Mouse (Mus musculus): Measurements from ENCODE around the gene Slc6a16. TPM values are rescaled to one million over a fixed set of nuclear protein-coding genes. Genes with fewer than 3 reads are reported as not detected.
A peak's percentile ranks its signal among the peaks of the same experiment; 100 is the strongest.

Slc6a16 gene
- polyA plus RNA-seq, 1 experiment from 2014 or later, result 0.50 TPM

- 92% methylated on average over 18 of the region's 18 CpGs for WGBS
Observed at GRCm38 (mm10) chr7:45228548-45228947, 12.3 kb upstream of the Slc6a16 start.

GRCm38 (mm10) chr7:45229046-45229445 is 11.8 kb upstream of the Slc6a16 start:
- Histone ChIP-seq H3K4me3 (no peak overlapping the region), H3K4me2 (no peak overlapping the region), H3K9me3 (no peaks in the 10 kb centered on the region), H3K4me1 (peaks cover 5% of the 10 kb centered on the region), H3K27me3 (replicated peaks) (0 out of 2 replicates have a peak, but pooled peaks cover 4% of the 10 kb centered on the region), H3K36me3 (replicated peaks) (no peaks in the 10 kb centered on the region), H3K9ac (no peak overlapping the region), H3K27ac (no peak overlapping the region)
- WGBS, result 96% methylated on average over 8 of the region's 8 CpGs
- ATAC-seq (replicated peaks), result no peak

More at GRCm38 (mm10) chr7:45228548-45228947, 12.3 kb upstream of the Slc6a16 start:
- ATAC-seq (replicated peaks), result no peak
- Histone ChIP-seq H3K36me3 (replicated peaks) (no peaks in the 10 kb centered on the region), H3K27ac (no peak overlapping the region), H3K4me1 (no peaks in the 10 kb centered on the region; the same call in 1 of the 2 replicates), H3K9ac (no peak overlapping the region), H3K9me3 (no peaks in the 10 kb centered on the region), H3K27me3 (replicated peaks) (no peaks in the 10 kb centered on the region), H3K4me3 (no peak overlapping the region), H3K4me2 (no peak overlapping the region)

GRCm38 (mm10) chr7:45229459-45230203 is 11.3 kb upstream of the Slc6a16 start:
- 85% methylated on average over 7 of the region's 7 CpGs for WGBS
- H3K9me3 ChIP-seq, result no peaks in the 10 kb centered on the region
- no peak overlapping the region for H3K27ac ChIP-seq
- H3K4me1 ChIP-seq, result peaks cover 9% of the 10 kb centered on the region
- H3K36me3 ChIP-seq (replicated peaks), result no peaks in the 10 kb centered on the region
- no peak overlapping the region for H3K4me3 ChIP-seq
- H3K9ac ChIP-seq, result no peak overlapping the region
- H3K4me2 ChIP-seq, result no peak overlapping the region
- H3K27me3 ChIP-seq (replicated peaks), result 0 out of 2 replicates have a peak, but pooled peaks cover 7% of the 10 kb centered on the region
- no peak for ATAC-seq (replicated peaks)

GRCm38 (mm10) chr7:45231192-45231591 is 9.7 kb upstream of the Slc6a16 start:
- no peak overlapping the region for H3K27ac ChIP-seq
- H3K36me3 ChIP-seq (replicated peaks), result no peaks in the 10 kb centered on the region
- H3K9me3 ChIP-seq, result no peaks in the 10 kb centered on the region
- ATAC-seq (replicated peaks), result no peak
- no peak overlapping the region for H3K4me3 ChIP-seq
- H3K27me3 ChIP-seq (replicated peaks), result 0 out of 2 replicates have a peak, but pooled peaks cover 7% of the 10 kb centered on the region
- H3K4me2 ChIP-seq, result no peak overlapping the region
- H3K9ac ChIP-seq, result no peak overlapping the region
- H3K4me1 ChIP-seq, result peaks cover 16% of the 10 kb centered on the region
- 91% methylated on average over 12 of the region's 12 CpGs for WGBS

GRCm38 (mm10) chr7:45231941-45232340 is 8.9 kb upstream of the Slc6a16 start:
- peaks cover 16% of the 10 kb centered on the region for H3K4me1 ChIP-seq
- H3K27ac ChIP-seq, result no peak overlapping the region
- H3K27me3 ChIP-seq (replicated peaks), result 0 out of 2 replicates have a peak, but pooled peaks cover 7% of the 10 kb centered on the region
- ATAC-seq (replicated peaks), result no peak
- no peak overlapping the region for H3K4me2 ChIP-seq
- H3K36me3 ChIP-seq (replicated peaks), result no peaks in the 10 kb centered on the region
- no peaks in the 10 kb centered on the region for H3K9me3 ChIP-seq
- H3K4me3 ChIP-seq, result no peak overlapping the region
- 90% methylated on average over 11 of the region's 11 CpGs for WGBS
- H3K9ac ChIP-seq, result no peak overlapping the region

GRCm38 (mm10) chr7:45232716-45233465 is 8.0 kb upstream of the Slc6a16 start:
- Histone ChIP-seq H3K4me2 (no peak overlapping the region), H3K9ac (no peak overlapping the region), H3K36me3 (replicated peaks) (no peaks in the 10 kb centered on the region), H3K4me3 (no peak overlapping the region), H3K27me3 (replicated peaks) (0 out of 2 replicates have a peak, but pooled peaks cover 14% of the 10 kb centered on the region), H3K9me3 (no peaks in the 10 kb centered on the region), H3K4me1 (peaks cover 16% of the 10 kb centered on the region), H3K27ac (no peak overlapping the region)
- ATAC-seq (replicated peaks), result no peak
- WGBS, result 71% methylated on average over 13 of the region's 13 CpGs

- Histone ChIP-seq H3K9ac (no peak overlapping the region), H3K4me1 (peaks cover 16% of the 10 kb centered on the region), H3K9me3 (no peaks in the 10 kb centered on the region), H3K27me3 (replicated peaks) (0 out of 2 replicates have a peak, but pooled peaks cover 17% of the 10 kb centered on the region), H3K4me2 (peak overlapping the region; percentile 23; the same call in 1 of the 2 replicates), H3K36me3 (replicated peaks) (no peaks in the 10 kb centered on the region), H3K4me3 (no peak overlapping the region), H3K27ac (no peak overlapping the region)
- WGBS, result 25% methylated on average over 20 of the region's 20 CpGs
- ATAC-seq (replicated peaks), result no peak
Observed at GRCm38 (mm10) chr7:45233580-45234332, 7.1 kb upstream of the Slc6a16 start.

GRCm38 (mm10) chr7:45234333-45234841 is 6.5 kb upstream of the Slc6a16 start:
- peaks cover 16% of the 10 kb centered on the region for H3K4me1 ChIP-seq
- 9% methylated on average over 29 of the region's 29 CpGs for WGBS
- H3K9me3 ChIP-seq, result no peaks in the 10 kb centered on the region
- ATAC-seq (replicated peaks), result no peak
- H3K27ac ChIP-seq, result no peak overlapping the region
- H3K9ac ChIP-seq, result no peak overlapping the region
- 0 out of 2 replicates have a peak, but pooled peaks cover 22% of the 10 kb centered on the region for H3K27me3 ChIP-seq (replicated peaks)
- peak overlapping the region; percentile 23; the same call in 1 of the 2 replicates for H3K4me2 ChIP-seq
- no peaks in the 10 kb centered on the region for H3K36me3 ChIP-seq (replicated peaks)
- H3K4me3 ChIP-seq, result no peak overlapping the region

- H3K36me3 ChIP-seq (replicated peaks), result no peaks in the 10 kb centered on the region
- H3K9me3 ChIP-seq, result no peaks in the 10 kb centered on the region
- H3K9ac ChIP-seq, result no peak overlapping the region
- H3K27ac ChIP-seq, result peak overlapping the region; percentile 39
- peak; percentile 79 for ATAC-seq (replicated peaks)
- no peak overlapping the region for H3K4me3 ChIP-seq
- WGBS, result 6% methylated on average over 21 of the region's 21 CpGs
- H3K4me2 ChIP-seq, result peak overlapping the region; percentile 27
- H3K4me1 ChIP-seq, result peaks cover 16% of the 10 kb centered on the region
- 0 out of 2 replicates have a peak, but pooled peaks cover 22% of the 10 kb centered on the region for H3K27me3 ChIP-seq (replicated peaks)
Observed at GRCm38 (mm10) chr7:45234922-45235571, 5.8 kb upstream of the Slc6a16 start.

- Histone ChIP-seq H3K4me2 (peak overlapping the region; percentile 27; the same call in 1 of the 2 replicates), H3K27ac (peak overlapping the region; percentile 39), H3K9me3 (no peaks in the 10 kb centered on the region), H3K4me1 (peaks cover 20% of the 10 kb centered on the region), H3K9ac (no peak overlapping the region), H3K4me3 (no peak overlapping the region), H3K27me3 (replicated peaks) (0 out of 2 replicates have a peak, but pooled peaks cover 22% of the 10 kb centered on the region), H3K36me3 (replicated peaks) (no peaks in the 10 kb centered on the region)
- 32% methylated on average over 17 of the region's 17 CpGs for WGBS
- ATAC-seq (replicated peaks), result no peak
Observed at GRCm38 (mm10) chr7:45235656-45236180, 5.2 kb upstream of the Slc6a16 start.
